Mouse (Mus musculus) T-helper 1 cell (primary cell): Measurements from ENCODE around the gene Kif11.

Source experiments
- in situ Hi-C: fragments of 300-600 bp; cut with MboI, MseI; formaldehyde crosslinking; loops from one replicate; pipeline ENCODE4 v1.15.1; 2025; ENCODE audit warnings: high pct_unique_total_duplicates

Kif11 gene

GRCm38 (mm10) chr19:37377404-37377990, 1.3 kb downstream of the Kif11 start:
- in situ Hi-C loops, result loop anchor here (10.0 to 25.0 kb wide), 2 partner anchors 463 to 1560 kb away; partner anchors contain the start of genes Fgfbp3 and Hells

- in situ Hi-C loops, result loop anchor here (10.0 to 25.0 kb wide), 2 partner anchors 464 to 1558 kb away; partner anchors contain the start of genes Fgfbp3 and Hells
Measured at GRCm38 (mm10) chr19:37378816-37379215, 2.6 kb downstream of the Kif11 start.

DNA sequence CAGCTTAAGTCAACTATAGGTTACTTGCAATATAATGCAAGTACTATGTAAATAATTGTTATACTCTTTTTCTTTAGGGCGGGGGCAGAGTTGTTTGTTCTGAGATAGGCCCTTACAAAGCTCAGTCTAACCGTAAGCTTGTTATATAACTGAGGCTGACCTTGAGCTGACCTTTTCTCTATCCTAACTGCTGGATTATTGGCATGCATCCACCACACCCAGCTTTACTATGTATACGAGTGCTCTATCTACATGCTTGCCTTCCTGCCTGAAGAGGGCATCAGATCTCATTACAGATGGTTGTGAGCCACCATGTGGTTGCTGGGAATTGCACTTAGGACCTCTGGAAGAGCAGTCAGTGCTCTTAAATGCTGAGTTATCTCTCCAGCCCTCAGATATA, 9.9 kb downstream of the Kif11 start:
- in situ Hi-C loops, result loop anchor here (25.0 kb wide), 1 partner anchor 1551 kb away; the partner anchor contains the start of gene Hells

GRCm38 (mm10) chr19:37391869-37392268, 15.7 kb downstream of the Kif11 start:
- in situ Hi-C loops, result loop anchor here (10.0 to 25.0 kb wide), 2 partner anchors 1423 to 1545 kb away; partner anchors contain the start of genes Hells and Noc3l

DNA sequence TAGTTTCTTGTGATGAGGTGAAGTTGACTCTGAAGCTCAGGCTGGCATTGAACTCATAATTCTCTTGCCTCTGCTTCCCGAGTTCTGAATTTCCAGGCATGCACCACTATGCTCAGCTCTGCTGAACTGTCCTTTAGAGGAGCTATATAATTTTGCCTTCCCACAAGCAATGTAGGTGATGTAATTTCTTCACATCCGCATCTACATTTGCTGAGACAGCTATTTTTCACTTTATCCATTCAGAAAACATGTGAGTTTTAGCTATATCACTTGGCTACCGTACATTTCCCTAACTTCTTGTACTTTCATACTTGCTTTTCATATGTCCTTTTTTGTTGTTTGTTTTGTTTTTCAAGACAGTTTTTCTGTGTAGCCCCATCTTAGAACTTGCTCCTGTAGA, 20.1 kb downstream of the Kif11 start:
- in situ Hi-C loops, result loop anchor here (10.0 to 25.0 kb wide), 2 partner anchors 1419 to 1541 kb away; partner anchors contain the start of genes Hells and Noc3l

GRCm38 (mm10) chr19:37400936-37401335, 24.7 kb downstream of the Kif11 start:
- in situ Hi-C loops, result loop anchor here (10.0 kb wide), 1 partner anchor 546 kb away; no protein-coding TSS in a partner anchor

- in situ Hi-C loops, result no loop called here
Measured at GRCm38 (mm10) chr19:37418294-37418693, 42.1 kb downstream of the Kif11 start.

GRCm38 (mm10) chr19:37419613-37420012, 43.4 kb downstream of the Kif11 start:
- in situ Hi-C loops, result no loop called here

- in situ Hi-C loops, result no loop called here
Measured at GRCm38 (mm10) chr19:37428589-37428988, 52.4 kb downstream of the Kif11 start.

GRCm38 (mm10) chr19:37431139-37431756, 55.0 kb downstream of the Kif11 start:
- in situ Hi-C loops, result loop anchor here (5.0 kb wide), 1 partner anchor 76 kb away; no protein-coding TSS in a partner anchor

- in situ Hi-C loops, result loop anchor here (5.0 kb wide), 1 partner anchor 74 kb away; no protein-coding TSS in a partner anchor
Measured at GRCm38 (mm10) chr19:37432868-37433570, 56.8 kb downstream of the Kif11 start.

GRCm38 (mm10) chr19:37433895-37434262, 57.7 kb downstream of the Kif11 start:
- in situ Hi-C loops, result loop anchor here (5.0 kb wide), 1 partner anchor 73 kb away; no protein-coding TSS in a partner anchor

GRCm38 (mm10) chr19:37434263-37434951, 58.2 kb downstream of the Kif11 start, which contains the start of gene Hhex:
Gene Hhex, plus strand, starts transcription at chr19:37434810.
- in situ Hi-C loops, result loop anchor here (5.0 kb wide), 1 partner anchor 73 kb away; no protein-coding TSS in a partner anchor

DNA sequence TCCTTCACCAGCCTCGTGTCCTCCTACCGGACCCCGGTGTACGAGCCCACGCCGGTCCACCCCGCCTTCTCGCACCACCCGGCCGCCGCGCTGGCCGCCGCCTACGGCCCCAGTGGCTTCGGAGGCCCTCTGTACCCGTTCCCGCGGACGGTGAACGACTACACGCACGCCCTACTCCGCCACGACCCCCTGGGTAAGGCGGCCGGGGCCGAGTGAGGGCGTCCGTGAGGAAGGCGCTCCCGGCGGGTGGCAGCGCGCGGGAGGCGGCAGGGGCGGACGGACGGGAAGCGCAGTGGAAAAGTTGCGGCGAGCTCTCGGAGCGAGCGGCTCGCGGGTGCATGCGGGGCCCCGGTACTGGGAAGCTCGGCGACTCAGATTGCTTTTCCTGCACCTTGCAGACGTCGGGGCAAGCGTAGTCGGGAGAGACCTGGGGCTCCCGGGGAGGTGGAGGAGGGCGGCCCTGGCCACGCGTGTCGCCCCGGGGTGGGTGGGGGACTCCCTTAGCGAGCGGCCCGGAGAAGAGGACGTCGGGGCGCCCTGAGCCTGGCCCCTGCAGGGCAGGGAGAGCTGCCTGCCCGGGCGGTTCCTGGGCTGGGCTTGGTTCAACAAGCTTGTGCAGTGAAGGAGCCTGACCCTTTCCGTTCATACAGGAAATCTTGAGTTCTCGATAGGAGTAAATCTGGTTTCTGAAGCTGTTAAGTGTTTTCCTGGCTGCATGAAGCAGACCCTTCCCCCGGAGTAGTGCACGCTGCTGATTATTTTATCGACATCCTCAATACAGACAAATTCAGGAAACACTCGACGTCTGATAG, 59.0 kb downstream of the Kif11 start:
- in situ Hi-C loops, result no loop called here

GRCm38 (mm10) chr19:37435853-37436174, 59.6 kb downstream of the Kif11 start:
- in situ Hi-C loops, result no loop called here

- in situ Hi-C loops, result no loop called here
Measured at GRCm38 (mm10) chr19:37436514-37437288, 60.5 kb downstream of the Kif11 start.

- in situ Hi-C loops, result no loop called here
Measured at GRCm38 (mm10) chr19:37437289-37437606, 61.0 kb downstream of the Kif11 start.

DNA sequence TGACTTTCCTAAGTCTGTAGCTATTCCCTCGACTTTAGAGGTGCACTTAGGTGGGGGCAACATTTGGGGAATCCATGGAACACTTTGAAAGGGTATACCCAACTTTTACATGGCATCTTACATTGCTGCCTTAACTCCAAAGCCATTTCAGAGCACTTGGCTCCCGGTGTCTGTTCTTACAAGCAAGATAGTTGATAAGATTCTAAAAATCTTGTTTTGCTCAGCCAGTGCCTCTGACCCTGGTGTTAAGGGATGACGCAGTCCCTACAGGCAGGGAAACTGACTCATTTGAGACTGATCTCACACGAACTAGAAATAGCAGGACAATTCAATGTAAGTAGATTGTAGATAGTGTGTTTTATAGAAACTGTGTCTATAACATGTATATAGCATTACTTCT, 64.0 kb downstream of the Kif11 start:
- in situ Hi-C loops, result loop anchor here (10.0 kb wide), 1 partner anchor 375 kb away; no protein-coding TSS in a partner anchor

DNA sequence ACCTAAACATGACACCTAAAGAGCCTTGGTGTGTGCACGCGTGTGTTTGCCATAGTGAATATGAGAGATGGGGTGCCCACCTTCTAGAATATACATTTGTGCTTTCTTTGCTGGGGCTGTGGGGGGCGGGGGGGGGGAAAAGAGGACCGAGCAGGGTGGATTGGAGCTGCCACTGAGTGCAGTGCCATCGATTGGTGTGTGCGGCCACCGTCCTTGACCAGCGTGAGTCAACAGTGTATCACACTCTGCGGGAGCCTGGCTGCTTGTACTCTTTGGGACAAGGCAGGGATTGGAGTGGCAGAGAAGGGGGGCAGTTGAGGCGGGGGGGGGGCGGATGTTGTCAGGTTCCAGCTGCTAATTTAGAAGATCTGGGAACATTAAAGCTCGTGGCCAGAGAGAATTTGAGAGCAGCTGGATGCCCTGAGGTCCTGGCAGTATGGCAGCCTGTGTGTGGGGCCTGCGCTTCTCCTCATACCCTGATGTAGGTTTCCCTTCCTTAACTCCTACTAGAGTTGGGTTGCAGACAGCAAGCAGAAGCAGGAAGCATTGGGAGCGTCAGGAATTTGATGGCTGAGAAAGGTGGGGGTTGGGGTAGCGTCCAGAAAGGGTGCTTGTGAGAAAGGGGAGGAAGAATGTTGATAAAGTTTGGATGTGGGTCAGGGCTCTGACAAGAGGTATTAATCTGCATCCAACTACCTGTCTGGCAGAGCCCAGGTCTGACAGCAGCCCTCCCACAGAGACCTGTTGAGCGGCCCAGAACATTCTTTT, 64.7 kb downstream of the Kif11 start:
- in situ Hi-C loops, result loop anchor here (10.0 kb wide), 1 partner anchor 374 kb away; no protein-coding TSS in a partner anchor
